24 mouse cellular contexts compared by ENCODE assay signal in the genomic region with DNA sequence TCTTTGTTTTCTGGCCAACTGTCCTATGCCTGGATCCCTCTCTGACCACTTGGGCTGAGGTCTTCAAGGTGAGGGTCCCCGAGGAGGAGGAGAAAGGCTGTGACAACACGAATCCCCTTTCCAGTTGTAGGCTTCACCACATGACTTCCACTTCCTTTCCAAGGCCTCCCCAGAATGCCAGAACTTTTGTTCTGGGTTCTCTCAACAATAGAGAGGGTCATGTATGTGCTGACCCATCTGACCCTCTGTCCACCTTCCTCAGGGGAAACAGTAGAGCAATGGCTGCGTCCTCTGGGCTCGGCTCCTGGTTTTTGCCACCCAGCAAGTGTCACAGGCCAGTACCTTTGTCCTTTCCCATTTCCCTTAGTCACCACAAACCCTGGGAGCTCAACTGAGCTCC.
"Had no signal": no experiment of that assay in that cellular context is flagged by ENCODE, and none has a peak within 500 bp of the region (broad histone marks: within the 10 kb centered on the region; RNA-seq: fewer than 3 reads in every experiment).

No protein-coding gene starts in this region.

- H3K4me2 ChIP-seq: heart, embryonic 11.5 days; heart, embryonic 13.5 days; heart, embryonic 15.5 days; hindbrain, embryonic 13.5 days; hindbrain, embryonic 15.5 days; kidney, embryonic 15.5 days; limb, embryonic 13.5 days; limb, embryonic 15.5 days had no signal

- H3K36me3 ChIP-seq: heart, embryonic 13.5 days; heart, embryonic 15.5 days; hindbrain, embryonic 13.5 days; hindbrain, embryonic 15.5 days; kidney, embryonic 15.5 days; limb, embryonic 13.5 days; limb, embryonic 15.5 days had no signal

- H3K27ac ChIP-seq: heart, embryonic 13.5 days; heart, embryonic 15.5 days; hindbrain, embryonic 13.5 days; hindbrain, embryonic 15.5 days; hindbrain, postnatal 0 days; kidney, embryonic 15.5 days; kidney, postnatal 0 days; limb, embryonic 13.5 days; limb, embryonic 15.5 days; liver, embryonic 14.5 days had no signal

- H3K9me3 ChIP-seq: heart, embryonic 13.5 days; heart, embryonic 15.5 days; hindbrain, embryonic 13.5 days; hindbrain, embryonic 15.5 days; kidney, embryonic 15.5 days; limb, embryonic 13.5 days; limb, embryonic 15.5 days had no signal

- H3K27me3 ChIP-seq: heart, embryonic 13.5 days; heart, embryonic 15.5 days; hindbrain, embryonic 13.5 days; kidney, embryonic 15.5 days; limb, embryonic 13.5 days; limb, embryonic 15.5 days had no signal

- H3K4me3 ChIP-seq: heart, embryonic 13.5 days; heart, embryonic 15.5 days; hindbrain, embryonic 13.5 days; hindbrain, embryonic 15.5 days; kidney, embryonic 15.5 days; limb, embryonic 13.5 days; limb, embryonic 15.5 days had no signal

- ATAC-seq: hindbrain, postnatal 0 days; intestine, embryonic 16.5 days had no signal

- H3K9ac ChIP-seq: heart, embryonic 13.5 days; heart, embryonic 15.5 days; hindbrain, embryonic 13.5 days; hindbrain, embryonic 15.5 days; kidney, embryonic 15.5 days; limb, embryonic 13.5 days; limb, embryonic 15.5 days; liver, embryonic 14.5 days had no signal

- DNase-seq: gastrocnemius, postnatal 14 days; gastrocnemius, postnatal 36 days; heart, adult 18-20 months; heart, postnatal 14 days; kidney, adult 11 months; kidney, adult 2 months; kidney, adult 9 months; kidney, postnatal 14 days; kidney, postnatal 36 days; layer of hippocampus, adult 9-11 months; layer of hippocampus, postnatal 36 days; left cerebral cortex, postnatal 4 days had no signal

- H3K4me1 ChIP-seq: hindbrain, embryonic 15.5 days; limb, embryonic 13.5 days; limb, embryonic 15.5 days had no signal
